Mouse (Mus musculus) cerebellum, adult 2 months (tissue): ENCODE measurements at regions not wholly inside any gene's neighbourhood (a gene's known extent, or its start where the extent isn't known, plus 50 kb on each side); places are given as distances from the start of the nearest gene placed in this dataset.

ENCODE experiments used
- DNase-seq, 2 experiments: peaks; one replicate each; pipeline ENCODE4 v3.0.0; 2021
- H3K27ac ChIP-seq: fragments of 200-500 bp; 2 replicates; pipeline ENCODE4 v1.5.1; 2012; ENCODE audit warnings: low read length, control low read depth, inconsistent platforms; ENCODE audit not compliant: insufficient read depth
- H3K27me3 ChIP-seq: fragments of 200-500 bp; 2 replicates; pipeline ENCODE4 v1.6.1; 2012; ENCODE audit warnings: inconsistent platforms, mild to moderate bottlenecking, low read length, moderate library complexity; ENCODE audit not compliant: control insufficient read depth, insufficient read depth
- H3K4me1 ChIP-seq: fragments of 200-500 bp; 2 replicates; pipeline ENCODE4 v1.6.1; 2011; ENCODE audit warnings: low read length; ENCODE audit not compliant: control insufficient read depth, insufficient read depth
- H3K4me3 ChIP-seq: fragments of 200-500 bp; replicated peaks from 2 replicates; pipeline ENCODE3; 2011; ENCODE audit warnings: mild to moderate bottlenecking, low read depth, low read length, control low read depth; ENCODE audit not compliant: insufficient read depth
- CTCF ChIP-seq: fragments of 200-500 bp; IDR thresholded peaks from 2 replicates; pipeline ENCODE4 v1.5.1; 2011; ENCODE audit warnings: low read depth, mild to moderate bottlenecking, control low read depth, low read length, moderate library complexity, borderline replicate concordance; ENCODE audit not compliant: insufficient read depth
- POLR2A ChIP-seq: fragments of 200-500 bp; IDR thresholded peaks from 2 replicates; pipeline ENCODE4 v1.6.1; 2011; ENCODE audit warnings: low read length, control low read depth, borderline replicate concordance; ENCODE audit not compliant: insufficient read depth
- WGBS: fragments of 180-500 bp; shearing (Covaris S2); methylation state at CpG from one replicate; pipeline ENCODE4 v1.1.7; 2018; 5-methylcytosine and 5-hydroxymethylcytosine counted together

DNA sequence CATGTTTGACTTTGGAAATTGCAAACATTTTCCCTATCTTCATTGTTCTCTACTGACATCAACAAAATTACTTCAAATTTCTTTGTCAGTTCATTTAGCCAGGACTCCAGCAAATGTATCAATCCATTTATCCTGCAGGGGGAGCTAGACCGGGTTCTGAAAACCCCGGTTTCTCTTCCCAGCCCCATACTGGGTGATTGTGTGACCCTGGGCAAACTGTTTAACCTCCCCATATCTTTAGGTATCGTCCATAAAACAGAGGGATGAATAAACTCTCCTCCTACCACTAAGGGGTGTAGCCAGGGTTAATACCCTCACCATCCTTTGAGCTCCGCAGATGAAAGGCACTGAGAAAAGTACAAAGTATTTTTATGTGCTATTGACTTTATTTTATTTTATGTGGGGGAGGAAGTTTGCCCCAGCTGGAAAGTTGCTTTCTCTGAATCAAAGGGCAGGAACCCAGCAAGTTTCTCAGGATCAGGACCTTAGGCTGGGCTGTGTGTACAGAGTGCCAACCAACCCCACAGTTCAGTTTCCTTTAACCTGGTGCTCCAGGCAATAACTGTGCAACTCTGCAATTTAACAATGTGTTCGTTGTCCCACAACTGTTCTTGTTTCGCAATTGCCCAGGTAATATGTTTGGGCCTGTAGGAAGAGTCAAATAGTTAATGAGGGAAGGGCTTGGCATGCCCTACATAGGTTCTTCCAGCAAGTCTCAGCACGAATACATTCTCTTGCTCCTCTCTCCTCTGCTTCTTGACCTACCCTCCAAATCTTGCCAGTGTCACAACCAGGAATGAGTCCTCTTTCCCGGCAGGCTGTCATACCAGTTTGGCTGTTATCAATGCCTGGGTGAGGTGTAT is 696.1 kb upstream of the A1bg start:
- Histone ChIP-seq H3K27ac (no peak overlapping the region), H3K27me3 (no peaks in the 10 kb centered on the region), H3K4me3 (no peak overlapping the region), H3K4me1 (no peaks in the 10 kb centered on the region)
- TF ChIP-seq POLR2A (no peak), CTCF (no peak)
- DNase-seq, result no peak
- 77% methylated on average over 8 of the region's 8 CpGs for WGBS

- Histone ChIP-seq H3K27me3 (no peaks in the 10 kb centered on the region), H3K27ac (no peak overlapping the region), H3K4me3 (no peak overlapping the region), H3K4me1 (no peaks in the 10 kb centered on the region)
- 95% methylated on average over 3 of the region's 3 CpGs for WGBS
- DNase-seq, result no peak
- TF ChIP-seq CTCF (no peak), POLR2A (no peak)
Measured at GRCm38 (mm10) chr15:61610662-61611061, 687.9 kb upstream of the A1bg start.

DNA sequence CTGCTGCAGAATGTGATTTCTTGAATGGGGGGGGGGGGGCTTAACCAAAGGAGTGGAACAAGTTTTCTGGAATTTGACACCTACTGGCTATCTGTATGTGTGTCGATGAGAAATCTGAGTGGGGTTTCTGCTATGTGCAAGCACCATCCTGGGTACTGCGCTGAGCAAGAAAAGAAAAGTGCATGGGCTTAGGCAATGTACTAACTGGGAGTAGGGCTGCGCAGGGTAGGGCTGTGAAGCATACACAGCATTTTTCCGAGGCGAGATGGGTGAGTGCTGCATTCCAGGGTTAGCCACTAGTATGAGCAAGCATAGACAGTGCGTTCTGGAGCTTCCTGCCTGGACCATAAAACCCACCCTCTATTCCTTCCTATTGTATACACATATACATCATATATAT is 686.8 kb upstream of the A1bg start:
- no peaks in the 10 kb centered on the region for H3K27me3 ChIP-seq
- H3K27ac ChIP-seq, result no peak overlapping the region
- H3K4me3 ChIP-seq, result no peak overlapping the region
- DNase-seq, result no peak
- H3K4me1 ChIP-seq, result no peaks in the 10 kb centered on the region
- no peak for TF ChIP-seq POLR2A
- no peak for TF ChIP-seq CTCF
- 95% methylated on average over 6 of the region's 6 CpGs for WGBS

DNA sequence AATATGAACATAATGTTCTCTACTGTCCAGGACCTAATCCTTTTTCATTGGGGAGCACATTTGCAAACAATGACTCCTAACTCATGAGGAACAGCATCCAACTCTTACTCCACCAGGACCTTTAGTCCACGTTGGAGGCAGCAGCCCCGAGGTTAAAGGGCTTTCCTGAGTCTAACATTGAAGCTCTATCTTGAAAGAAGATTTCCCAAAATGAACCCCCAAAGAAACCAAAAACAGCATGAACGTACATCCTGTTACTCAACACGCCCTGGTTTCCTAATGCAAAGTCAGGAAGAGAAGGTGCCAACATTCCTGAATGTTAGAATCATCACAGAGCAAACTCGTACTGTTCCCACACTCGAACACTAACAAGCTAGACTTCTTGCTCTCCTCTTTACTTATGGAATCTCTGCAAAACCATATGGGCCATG is 685.5 kb upstream of the A1bg start:
- TF ChIP-seq CTCF, result no peak
- no peak for TF ChIP-seq POLR2A
- H3K27ac ChIP-seq, result no peak overlapping the region
- 93% methylated on average over 6 of the region's 6 CpGs for WGBS
- no peaks in the 10 kb centered on the region for H3K27me3 ChIP-seq
- no peaks in the 10 kb centered on the region for H3K4me1 ChIP-seq
- no peak for DNase-seq
- no peak overlapping the region for H3K4me3 ChIP-seq

GRCm38 (mm10) chr15:61599734-61600133 is 676.9 kb upstream of the A1bg start:
- TF ChIP-seq POLR2A (no peak), CTCF (no peak)
- WGBS, result 15% methylated on average over 6 of the region's 6 CpGs
- Histone ChIP-seq H3K4me1 (peaks cover 5% of the 10 kb centered on the region; the same call in 1 of the 2 replicates), H3K27ac (no peak overlapping the region), H3K27me3 (no peaks in the 10 kb centered on the region), H3K4me3 (no peak overlapping the region)
- DNase-seq, result peak; percentile 10 to 62

DNA sequence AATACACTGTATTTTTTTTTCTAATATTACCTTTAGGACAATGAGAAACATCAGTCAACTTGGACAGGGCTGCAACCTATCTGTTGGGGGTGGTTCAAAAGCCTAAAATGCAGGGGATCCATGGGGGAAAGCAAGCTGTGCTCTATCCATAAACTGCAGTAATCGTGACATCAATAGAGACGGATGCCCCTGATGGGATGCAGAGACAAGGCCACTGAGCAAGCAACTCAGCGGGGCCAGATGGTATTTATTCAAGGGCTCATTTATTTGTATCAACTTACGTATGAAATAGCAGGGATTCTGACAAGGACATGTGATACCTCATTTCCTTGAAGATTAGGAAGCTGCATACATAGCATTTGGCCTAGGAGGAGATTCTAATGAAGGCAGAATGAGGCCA is 673.5 kb upstream of the A1bg start:
- WGBS, result 16% methylated on average over 4 of the region's 4 CpGs
- Histone ChIP-seq H3K27ac (no peak overlapping the region), H3K27me3 (no peaks in the 10 kb centered on the region), H3K4me1 (peaks cover 5% of the 10 kb centered on the region; the same call in 1 of the 2 replicates), H3K4me3 (no peak overlapping the region)
- peak; percentile 32 to 82 for DNase-seq
- TF ChIP-seq POLR2A (no peak), CTCF (no peak)

GRCm38 (mm10) chr15:61588956-61589355 is 666.1 kb upstream of the A1bg start:
- Histone ChIP-seq H3K27ac (no peak overlapping the region), H3K4me3 (no peak overlapping the region), H3K27me3 (no peaks in the 10 kb centered on the region), H3K4me1 (no peaks in the 10 kb centered on the region)
- TF ChIP-seq CTCF (no peak), POLR2A (no peak)
- peak in 1 of 2 experiments; percentile 19 for DNase-seq
- WGBS, result 32% methylated on average over 5 of the region's 5 CpGs

- no peak for DNase-seq
- 90% methylated on average over 2 of the region's 2 CpGs for WGBS
Measured at GRCm38 (mm10) chr15:61582335-61582734, 659.5 kb upstream of the A1bg start.

More at GRCm38 (mm10) chr15:61582335-61582734, 659.5 kb upstream of the A1bg start:
- TF ChIP-seq POLR2A, result no peak
- no peak for TF ChIP-seq CTCF
- H3K4me3 ChIP-seq, result no peak overlapping the region
- H3K27ac ChIP-seq, result no peak overlapping the region
- no peaks in the 10 kb centered on the region for H3K4me1 ChIP-seq
- no peaks in the 10 kb centered on the region for H3K27me3 ChIP-seq
